Mouse (Mus musculus) heart, postnatal 10 days (tissue): ENCODE data around the gene Get4. TPM values are rescaled to one million over a fixed set of nuclear protein-coding genes. Genes with fewer than 3 reads are reported as not detected.

Experiments used
- DNase-seq, 2 experiments: peaks; one replicate each; pipeline ENCODE4 v3.0.0; 2021
- intact Hi-C: fragments of 180-260 bp; cut with DNase I; formaldehyde crosslinking; loops from one replicate; pipeline ENCODE4 v1.15.1; 2025
- total RNA-seq, 2 experiments: library from RNA; stranded (reverse); gene quantifications; 2 replicates each; pipeline ENCODE4 v1.2.3; 2021

Get4 gene
- total RNA-seq: 10 to 100 TPM; 57.6 to 59.4 TPM

DNA sequence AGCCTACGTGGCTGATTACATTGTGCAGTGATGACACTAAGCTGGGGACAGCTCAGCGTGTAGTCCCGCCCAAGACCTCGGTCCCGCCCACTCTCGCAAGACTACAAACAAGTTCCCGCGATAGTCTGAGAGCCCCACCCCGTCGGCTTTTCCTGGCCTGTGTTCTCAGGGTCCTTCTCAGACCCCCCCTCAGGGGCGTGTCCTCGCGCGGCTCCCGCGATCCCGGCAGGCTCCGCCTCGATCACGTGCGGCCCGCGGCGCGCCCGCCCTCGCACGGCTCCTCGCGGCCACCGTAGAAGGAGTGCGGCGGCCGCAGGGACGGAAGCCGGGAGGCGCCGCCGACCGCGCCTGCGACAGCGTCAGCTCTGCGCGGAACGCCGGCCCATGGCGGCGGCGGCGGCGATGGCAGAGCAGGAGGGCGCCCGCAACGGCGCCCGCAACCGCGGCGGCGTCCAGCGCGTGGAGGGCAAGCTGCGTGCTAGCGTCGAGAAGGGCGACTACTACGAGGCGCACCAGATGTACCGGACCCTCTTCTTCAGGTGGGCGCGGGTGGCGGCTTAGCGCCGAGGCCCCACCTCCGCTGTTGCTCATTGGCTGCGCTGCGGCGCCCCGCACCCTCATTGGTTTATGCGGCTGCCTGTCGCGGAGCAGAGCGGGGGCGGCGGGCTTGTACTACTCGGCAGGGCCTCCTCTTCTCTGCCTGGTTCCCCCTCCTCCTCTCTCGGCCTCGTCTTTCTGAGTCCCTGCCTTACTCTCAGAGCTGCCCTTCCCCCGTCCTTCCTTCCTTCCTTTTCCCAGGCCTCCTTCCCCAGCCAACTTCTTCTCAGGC lies at the start of gene Get4:
Get4 (plus strand) TSS at position 244 of the 829 bp plus-strand sequence.
- intact Hi-C loops: loop anchor here (5.0 kb wide), 1 partner anchor 50 kb away; the partner anchor contains the start of gene Sun1
- DNase-seq: peak; percentile 100

DNA sequence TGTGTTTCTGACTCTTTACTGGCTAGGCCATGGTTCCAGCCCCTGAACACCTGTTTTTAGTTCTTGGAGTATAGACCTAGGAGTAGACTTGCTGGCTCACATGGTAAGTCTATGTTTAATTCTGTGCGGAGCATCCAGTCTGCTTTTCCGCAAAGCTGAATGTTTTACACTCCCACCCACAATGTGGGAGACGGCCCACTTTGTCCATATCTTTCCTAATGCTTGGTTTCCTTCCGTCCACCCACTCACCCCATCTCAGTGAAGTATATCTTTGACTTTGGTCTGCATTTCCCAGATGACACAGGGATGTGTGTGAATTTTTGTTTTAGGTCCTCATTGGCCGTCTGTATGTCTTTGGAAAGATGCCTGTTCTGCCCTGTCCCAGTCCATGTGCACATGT lies 48.8 kb upstream of the Get4 start:
- no peak for DNase-seq
- intact Hi-C loops: loop anchor here (5.0 kb wide), 1 partner anchor 49 kb away; the partner anchor contains the start of gene Get4

DNA sequence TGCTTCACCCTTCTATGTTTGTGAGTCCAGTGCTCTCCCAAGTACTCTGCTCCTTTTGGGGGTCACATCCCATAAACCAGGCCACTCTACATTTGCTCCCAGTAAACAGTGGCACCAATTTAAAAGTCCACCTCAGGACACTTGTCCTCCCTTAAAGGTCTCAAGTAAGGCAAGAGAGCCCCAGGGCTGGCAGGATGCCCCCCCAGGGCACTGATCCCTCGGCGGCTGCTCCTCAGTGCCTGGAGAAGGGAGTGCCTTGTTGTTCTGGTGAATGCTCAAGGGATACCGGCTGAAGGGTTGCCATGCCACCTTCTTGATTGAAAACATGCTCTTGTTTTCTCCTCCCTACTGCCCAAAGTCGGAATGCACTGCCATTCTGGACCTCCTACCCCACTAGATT lies 46.0 kb upstream of the Get4 start:
- intact Hi-C loops: no loop called here
- DNase-seq: no peak

DNA sequence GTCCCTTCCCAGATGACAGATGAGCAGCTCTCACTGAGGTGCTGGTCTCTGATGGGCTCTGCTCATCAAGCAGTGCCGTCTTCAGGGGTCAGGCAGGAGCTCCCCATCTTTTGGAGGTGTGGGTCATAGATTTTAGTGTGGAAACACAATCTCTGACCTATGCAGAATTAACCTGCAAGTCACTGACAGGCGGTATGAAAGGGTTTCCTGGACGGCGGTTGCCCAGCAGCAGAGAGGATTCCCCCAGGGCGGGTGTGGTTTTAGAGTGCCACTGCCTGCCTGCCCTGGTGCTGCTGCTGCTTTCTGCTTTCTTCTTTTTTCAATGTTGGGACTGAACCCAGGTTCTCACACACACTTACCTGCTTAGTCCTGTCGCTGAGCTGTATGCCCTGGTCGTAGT lies 45.6 kb upstream of the Get4 start:
- DNase-seq: no peak
- intact Hi-C loops: no loop called here

DNA sequence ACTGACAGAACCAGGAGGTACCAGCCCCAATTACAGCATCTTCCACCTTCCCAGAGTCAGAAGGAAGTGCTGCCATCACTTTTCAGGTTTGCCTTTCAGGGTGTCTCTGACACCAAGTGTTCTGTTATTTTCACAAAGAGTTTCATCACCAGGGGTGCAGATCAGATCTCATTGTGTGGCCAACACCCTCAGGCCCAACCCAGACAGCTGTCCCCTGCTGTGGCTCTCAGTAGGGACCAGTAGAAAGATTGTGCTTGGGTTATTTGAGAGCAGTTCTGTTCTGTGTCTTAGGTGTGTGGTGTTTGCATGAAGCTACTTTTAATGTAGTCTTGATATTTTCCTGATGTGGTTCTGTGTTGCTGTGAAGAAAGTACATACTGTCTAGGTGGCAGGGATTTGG lies 43.9 kb upstream of the Get4 start:
- DNase-seq: no peak
- intact Hi-C loops: no loop called here

DNA sequence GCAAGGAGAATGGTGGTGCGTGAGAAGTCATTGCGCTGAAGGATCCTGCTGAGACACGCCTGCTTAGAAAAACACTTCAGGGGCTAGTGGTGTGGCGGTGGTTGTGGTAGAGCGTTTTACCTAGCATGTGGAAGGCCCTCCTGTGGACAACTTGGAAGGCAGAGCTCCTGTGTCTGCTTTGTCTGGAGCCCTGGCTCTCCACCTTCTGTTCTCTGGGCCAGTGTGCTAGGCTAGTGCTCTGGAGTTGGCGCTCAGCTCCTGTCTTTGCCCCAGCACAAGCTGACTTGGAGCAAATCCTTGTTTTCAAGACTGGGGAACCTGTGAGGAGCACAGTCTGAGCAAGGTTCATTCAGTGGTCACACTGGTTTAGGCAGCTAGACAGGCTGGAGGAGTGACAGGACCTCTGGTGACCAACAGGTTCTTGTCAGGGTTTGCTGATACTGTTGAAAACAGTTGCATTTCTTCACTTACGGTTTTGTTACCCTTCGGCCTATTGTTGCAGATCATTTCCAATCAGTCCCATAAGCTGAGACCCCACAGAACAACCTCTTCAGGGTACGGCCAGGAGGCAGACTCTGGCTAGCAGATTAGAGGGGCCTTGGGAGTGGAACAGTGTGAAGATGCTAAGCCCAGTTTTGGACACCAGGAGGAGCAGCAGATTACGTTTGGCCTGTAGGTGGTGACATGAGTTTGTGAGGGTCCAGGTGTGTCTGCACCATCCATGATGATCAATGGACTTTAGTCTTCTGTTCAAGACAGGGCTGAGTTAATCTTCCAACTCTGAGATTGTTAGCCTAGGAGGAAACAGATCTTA lies 43.0 kb upstream of the Get4 start:
- no peak for DNase-seq
- intact Hi-C loops: no loop called here

DNA sequence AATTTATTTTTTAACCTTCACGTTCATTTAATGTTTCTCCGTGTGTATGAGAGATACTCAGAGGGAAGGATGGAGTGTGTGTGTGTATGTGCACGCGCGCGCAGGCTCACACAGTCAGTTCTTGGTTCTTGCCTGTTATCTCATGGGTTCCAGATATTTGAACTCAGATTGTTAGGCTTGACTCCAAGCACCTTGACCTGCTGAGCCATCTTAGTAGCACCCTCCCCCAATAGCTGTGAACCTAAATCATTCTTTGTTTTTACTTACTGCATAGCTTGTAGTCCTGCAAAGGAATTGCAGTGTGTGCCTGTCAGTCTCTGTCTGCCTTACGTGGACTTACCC lies 42.5 kb upstream of the Get4 start:
- DNase-seq: no peak
- intact Hi-C loops: no loop called here

DNA sequence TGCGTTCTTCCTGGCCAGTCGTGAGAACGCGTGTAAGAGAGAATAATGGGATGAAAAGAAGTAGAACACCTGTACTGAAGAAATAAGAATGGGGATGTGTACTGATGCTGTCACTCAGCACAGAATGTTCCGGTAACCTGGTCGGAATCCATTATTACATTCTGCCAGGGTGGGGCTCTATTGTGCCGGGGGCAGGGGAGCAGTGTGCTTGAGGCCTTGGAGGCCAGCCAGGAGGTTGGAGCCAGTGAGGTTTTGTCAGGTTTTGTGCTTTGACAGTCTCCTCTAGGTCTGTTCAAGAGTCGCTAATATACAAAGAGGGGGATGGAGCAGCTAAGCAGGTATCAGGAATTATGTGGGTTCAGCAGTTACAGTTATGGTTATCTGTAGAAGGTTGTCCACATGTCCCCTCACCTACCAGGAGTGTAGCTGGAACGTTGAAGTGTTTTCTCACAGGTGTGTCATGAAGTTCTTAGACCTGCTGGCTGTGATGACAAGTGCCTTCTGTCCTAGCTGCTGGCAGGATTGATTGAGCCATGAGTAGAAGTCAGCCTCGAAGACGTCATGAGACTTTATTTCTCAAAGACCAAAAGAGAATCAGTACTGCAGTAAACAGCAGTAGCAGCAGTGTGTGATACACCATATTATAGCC lies 40.3 kb upstream of the Get4 start:
- DNase-seq: peak in 1 of 2 experiments; percentile 14
- intact Hi-C loops: no loop called here

DNA sequence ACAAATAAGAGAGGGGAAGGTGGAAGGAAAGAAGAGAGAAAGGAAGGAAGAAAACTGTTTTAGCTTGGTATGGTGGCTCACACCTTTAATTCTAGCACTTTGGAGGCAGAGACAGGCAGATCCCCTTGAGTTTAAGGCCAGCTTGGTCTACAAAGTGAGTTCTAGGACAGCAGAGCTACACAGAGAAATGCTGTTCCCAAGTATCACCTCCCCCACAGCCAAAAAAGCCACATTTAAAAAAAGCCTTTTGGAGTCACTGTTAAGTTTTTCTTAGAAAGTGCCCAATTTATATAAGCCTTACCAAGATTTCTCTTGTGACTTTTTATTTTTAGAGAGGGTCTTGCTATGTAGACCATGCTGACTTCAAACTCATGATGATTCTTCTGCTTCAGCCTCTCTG lies 37.8 kb upstream of the Get4 start:
- DNase-seq: no peak
- intact Hi-C loops: no loop called here

DNA sequence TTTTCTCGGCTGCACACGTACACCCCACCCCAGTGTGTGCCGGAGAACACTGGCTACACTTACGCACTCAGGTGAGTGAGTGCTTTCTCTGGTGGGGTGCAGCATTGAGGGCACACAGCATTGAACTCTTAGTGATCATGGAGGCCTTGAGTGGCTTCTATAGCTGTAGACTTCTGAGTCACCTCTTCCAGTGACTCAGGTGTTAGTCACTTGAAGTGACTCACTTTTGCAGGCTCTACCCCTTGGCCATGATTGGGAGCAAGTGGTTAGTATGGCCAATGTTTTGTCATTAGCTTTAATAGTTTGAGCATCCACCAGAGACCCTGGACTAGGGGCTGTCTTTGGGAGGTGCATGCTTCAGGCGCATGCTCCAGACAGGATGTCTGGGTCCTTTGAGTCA lies 36.9 kb upstream of the Get4 start:
- DNase-seq: no peak
- intact Hi-C loops: no loop called here

DNA sequence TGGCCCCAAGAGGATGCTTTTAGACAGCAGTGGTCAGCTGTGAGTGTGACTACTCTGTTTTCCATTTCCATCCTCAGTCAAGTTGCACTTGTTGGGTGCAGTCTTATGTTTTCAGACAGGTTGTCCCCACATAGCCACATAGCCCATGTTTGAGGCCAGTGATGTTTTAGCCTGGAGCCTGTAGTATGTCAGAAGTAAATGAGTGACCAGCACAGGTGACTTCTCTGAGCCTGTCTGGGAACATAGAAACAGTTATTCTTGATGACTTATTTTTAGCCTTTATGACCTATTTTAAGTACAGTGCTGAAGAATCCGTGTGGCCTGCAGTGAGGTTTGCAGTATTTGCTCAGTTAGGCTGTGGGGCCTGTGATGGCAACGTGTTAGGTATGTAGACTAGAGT lies 36.0 kb upstream of the Get4 start:
- no peak for DNase-seq
- intact Hi-C loops: no loop called here

DNA sequence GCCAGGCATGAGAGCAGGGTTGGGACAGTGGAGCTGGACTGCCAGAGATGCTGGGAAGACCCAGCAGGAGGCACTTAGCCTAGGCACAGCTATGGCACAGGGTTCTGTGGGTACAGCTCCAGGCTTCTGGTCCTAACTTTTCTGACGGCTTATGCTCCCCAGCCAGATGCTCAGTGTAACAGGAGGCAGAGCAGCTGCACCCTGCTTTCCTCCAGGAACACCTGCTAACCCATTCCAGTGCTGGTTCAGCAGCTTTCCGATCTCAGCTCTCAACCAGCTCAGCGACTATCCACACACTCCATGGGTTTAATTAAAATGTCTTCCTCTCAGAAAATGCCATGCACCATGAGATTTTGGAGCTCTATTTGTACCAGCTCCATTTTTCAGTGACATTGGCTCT lies 35.4 kb upstream of the Get4 start:
- intact Hi-C loops: no loop called here
- DNase-seq: no peak

DNA sequence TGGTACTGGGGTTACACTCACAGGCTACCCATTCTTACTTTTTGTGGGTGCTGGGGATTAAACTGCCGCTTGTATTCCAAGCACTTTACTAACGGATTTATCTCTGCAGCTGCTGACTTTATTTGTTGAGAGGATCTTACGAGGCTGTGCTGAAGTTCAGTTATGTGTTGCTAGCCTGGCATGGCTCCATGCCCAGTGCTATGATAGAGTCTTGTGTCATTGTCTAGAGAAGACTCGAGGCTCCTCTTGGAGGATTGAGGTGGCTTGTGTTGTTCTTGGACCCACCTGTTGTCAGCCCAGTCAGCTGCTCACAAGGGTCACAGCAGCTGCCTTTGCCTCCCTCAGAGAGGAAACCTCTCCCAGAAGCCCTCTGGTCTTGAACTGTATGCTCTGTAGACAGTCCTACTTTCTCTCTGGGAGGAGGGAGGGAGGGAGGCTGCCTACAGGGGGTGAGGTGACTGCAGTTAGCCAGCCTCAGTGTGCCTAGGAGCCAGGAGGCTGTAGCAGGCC lies 32.1 kb upstream of the Get4 start:
- no peak for DNase-seq
- intact Hi-C loops: no loop called here

DNA sequence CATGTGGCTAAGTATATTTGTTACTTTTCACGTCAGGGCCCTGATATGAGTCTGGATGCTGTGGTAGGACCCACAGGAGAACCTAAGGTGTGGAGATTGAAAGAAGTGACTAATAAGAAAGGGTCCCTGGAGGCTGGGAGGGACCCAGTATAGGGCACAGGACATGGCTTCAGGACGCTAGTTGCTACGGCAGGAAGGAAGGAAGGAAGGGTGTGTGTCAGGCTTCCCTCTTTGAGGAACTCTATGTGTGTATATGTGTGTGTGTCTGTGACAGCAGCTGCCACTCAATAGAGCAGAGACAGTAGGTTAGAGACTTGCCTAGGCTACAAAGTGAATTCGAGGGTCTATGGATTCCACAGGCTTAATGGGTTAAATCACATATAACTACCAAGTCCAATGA lies 31.5 kb upstream of the Get4 start:
- intact Hi-C loops: no loop called here
- DNase-seq: peak; percentile 27 to 34

DNA sequence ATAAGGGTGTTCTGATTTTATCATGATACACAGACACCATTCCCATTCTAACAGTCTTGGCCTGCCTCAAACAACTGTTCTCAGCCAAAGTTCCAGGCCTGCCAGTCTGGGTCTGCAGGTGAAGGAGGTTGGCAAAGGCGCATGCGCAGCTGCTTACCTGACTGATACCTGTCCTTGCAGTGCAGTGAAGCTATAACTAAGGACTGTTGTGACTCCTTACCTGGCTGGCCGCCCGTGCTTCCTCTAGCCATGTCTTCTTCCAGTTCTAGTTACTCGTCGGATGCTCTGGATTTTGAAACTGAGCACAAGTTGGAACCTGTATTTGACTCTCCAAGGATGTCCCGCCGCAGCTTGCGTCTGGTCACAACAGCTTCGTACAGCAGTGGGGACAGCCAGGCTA lies 28.8 kb upstream of the Get4 start:
- intact Hi-C loops: no loop called here
- DNase-seq: no peak

DNA sequence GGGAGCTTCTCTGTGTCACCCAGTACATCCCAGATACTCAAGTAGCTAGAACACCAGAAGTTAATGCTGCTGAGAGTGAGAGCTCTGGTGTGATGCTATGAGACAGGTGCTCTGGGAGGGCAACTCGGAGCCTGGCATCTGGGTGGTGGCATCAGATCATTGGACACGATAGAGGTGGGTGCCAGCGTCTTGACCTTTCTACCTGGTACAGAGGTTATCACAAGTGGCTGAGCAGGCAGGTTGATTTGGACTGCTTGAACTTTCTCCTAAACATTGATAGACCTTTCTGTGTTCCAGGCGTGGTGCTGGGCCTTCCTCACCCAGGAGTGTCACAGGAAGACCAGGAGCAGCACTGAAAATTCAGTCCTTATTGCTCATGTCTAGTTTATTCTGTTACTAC lies 24.9 kb upstream of the Get4 start:
- DNase-seq: no peak
- intact Hi-C loops: no loop called here

DNA sequence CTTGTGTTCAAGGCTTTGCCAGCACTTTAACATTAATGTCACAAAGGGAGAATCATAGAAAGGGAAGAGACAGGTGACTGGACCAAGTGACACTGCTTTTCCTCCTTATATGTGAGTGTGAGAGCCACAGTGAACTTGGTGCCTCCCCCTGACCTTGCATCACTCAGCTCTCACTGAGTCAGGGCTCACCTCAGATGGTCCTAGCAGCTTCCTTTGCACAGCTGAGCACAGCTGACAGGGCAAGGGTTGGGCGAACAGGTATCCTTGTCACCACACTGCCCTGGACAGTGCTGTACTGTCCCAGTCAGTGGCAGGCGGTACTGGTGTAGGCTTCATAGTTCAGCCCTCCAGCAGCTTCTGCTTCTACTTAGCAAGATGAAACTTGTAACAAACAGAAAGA lies 24.5 kb upstream of the Get4 start:
- intact Hi-C loops: no loop called here
- DNase-seq: no peak

DNA sequence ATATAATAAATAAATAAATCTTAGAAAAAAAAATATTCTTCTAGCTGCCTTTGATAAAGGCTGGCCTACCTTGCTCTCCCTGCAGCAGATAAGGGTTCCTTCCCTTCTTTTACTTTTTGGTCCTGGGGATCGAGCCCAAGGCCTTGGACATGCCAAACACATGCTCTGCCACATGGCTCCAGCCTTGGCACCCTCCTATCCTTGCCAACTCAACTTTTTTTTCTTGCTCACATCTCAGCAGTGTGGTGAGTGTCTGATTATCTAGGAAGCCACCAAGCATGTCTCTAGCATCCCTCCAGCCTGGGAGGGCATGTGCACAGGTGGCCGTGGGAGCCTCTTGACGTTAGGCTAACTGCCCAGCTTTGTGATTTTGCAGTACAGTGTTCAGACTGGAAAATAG lies 23.8 kb upstream of the Get4 start:
- intact Hi-C loops: no loop called here
- no peak for DNase-seq

DNA sequence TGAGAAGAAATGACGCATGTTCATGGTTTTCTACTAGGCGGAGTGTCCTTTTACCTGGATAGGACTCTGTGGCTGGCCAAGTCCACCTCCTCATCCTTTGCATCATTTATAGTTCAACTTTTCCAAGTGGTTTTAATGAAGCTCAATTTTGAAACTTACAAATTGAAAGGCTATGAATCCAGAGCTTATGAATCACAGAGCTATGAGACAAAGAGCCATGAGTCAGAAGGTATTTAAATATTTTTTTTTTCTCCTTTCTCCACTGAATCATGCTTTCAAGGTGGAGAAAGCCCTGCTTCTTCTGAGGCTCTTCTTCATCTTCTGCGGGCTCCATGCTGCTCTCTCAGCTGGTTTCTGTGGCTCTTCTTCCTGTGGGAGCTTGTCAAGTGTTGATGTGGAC lies 22.4 kb upstream of the Get4 start:
- DNase-seq: no peak
- intact Hi-C loops: no loop called here

DNA sequence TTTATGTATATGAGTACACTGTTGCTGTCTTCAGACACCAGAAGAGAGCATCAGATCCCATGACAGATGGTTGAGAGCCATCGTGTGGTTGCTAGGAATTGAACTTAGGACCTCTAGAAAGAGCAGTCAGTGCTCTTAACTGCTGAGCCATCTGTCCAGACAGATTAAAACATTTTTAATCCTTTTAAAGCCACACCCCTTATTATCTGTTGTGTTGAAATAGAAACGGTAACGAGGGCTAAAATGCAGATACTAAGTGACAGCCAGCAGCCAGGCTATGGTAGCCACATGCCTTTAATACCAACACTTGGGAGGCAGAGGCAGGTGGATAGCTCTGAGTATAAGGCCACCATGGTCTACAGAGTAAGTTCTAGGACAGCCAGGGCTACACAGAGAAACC lies 20.0 kb upstream of the Get4 start:
- no peak for DNase-seq
- intact Hi-C loops: no loop called here

DNA sequence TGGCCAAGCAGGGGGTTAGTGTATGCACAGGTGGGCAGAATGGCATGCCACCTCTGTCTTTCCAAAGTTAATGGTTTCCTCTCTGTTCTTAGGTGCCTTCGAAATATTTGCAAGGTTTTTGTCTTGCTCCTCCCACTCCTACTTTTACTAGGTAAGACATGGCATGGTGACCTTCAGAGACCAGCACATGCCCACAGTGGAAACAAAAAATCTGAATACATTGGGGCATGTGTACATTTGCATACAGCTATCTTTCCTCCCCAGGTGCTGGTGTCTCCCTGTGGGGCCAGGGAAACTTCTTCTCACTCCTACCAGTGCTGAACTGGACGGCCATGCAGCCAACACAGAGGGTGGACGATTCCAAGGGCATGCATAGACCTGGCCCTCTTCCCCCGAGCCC lies 17.7 kb upstream of the Get4 start:
- intact Hi-C loops: no loop called here
- no peak for DNase-seq

DNA sequence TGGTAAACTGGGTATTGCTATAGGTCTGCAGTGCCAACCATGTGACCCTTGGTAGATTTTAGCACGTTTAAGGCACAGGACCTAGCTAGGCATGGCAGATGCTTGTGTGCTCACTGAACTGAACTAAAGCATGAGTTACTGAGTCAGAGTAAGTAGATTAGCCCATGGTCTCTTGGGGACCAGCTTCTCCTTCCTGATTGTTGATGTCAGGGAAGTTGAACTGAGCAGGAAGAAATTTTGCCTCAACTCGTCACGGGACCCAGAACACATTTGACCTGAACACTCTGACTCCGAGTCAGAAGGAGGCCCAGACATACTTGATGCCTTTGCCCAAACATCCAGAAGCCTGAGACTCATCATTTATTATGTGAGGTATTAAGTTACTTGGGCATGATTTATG lies 14.7 kb upstream of the Get4 start:
- no peak for DNase-seq
- intact Hi-C loops: no loop called here
